ENCODE assay signal across 9 mouse cellular contexts in the genomic region with DNA sequence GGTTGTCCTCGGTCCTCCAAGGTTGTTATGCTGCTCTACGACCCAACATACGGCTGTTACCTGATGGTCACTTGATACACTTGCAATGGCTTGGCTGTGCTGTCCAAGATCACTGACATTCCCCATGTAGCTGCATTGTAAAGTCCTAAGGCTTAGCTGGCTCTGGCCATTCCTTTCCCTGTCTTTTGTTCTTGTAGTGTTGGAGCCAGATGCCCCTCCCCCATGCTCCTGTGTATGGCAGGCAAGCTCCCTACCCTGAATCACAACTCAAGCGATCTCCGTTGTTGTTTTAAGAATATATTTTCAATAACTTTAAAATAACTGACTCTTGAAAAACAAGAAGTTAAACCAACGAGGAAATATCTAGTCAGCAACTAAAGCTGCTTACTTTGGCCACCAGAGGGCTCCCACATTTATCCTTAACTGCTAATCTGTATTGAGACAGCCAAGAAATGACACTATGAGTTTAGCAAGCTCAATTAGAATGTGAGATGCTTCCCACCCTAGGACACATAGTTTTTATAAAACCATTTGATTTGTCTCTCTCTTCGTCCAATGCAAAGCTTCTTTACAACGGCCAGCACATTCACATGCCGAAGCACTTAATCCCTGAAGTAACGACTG.
DNase-seq lines count a peak whose midpoint lies in the region; ATAC-seq and TF ChIP-seq lines count a peak whose summit lies in the region.
"Had no signal": no experiment of that assay in that cellular context is flagged by ENCODE, and none has a peak within 500 bp of the region (broad histone marks: within the 10 kb centered on the region; RNA-seq: fewer than 3 reads in every experiment).

No protein-coding gene starts in this region.

- no peak for DNase-seq in heart, adult 2 months
- peak; percentile 59 to 65 for DNase-seq in right cerebral cortex, postnatal 10 days (ENCODE audit: low spot score in 2 of 2)
- no peak for DNase-seq in right cerebral cortex, adult 2 months (ENCODE audit: low spot score in 2 of 2)
- peak; percentile 28 for DNase-seq in c-Kit-positive CD71-negative TER-119-negative erythroid progenitor cells, embryonic 14.5 days (ENCODE audit: low read depth)
- peak; percentile 7 to 49 for DNase-seq in heart, postnatal 14 days
- peak; percentile 89 for DNase-seq in midbrain, embryonic 11.5 days (ENCODE audit: low spot score, missing footprints)

- TF ChIP-seq EP300 in heart, adult 2 months (IDR thresholded peaks at IDR 0.05; ENCODE audit: insufficient read depth, low read depth, low read length), result no peak

- intact Hi-C loops in heart, adult 2 months (cut with DNase I), result loop anchor here (2.0 to 5.0 kb wide), 3 partner anchors 270 to 396 kb away; no protein-coding TSS in a partner anchor
- intact Hi-C loops in heart, postnatal 14 days (cut with DNase I), result loop anchor here (1.0 to 10.0 kb wide), 4 partner anchors 118 to 397 kb away; no protein-coding TSS in a partner anchor

- H3K27ac ChIP-seq in heart, adult 2 months, result no peak overlapping the region
- H3K27ac ChIP-seq in heart, embryonic 12.5 days (ENCODE audit: poor library complexity, severe bottlenecking), result no peak overlapping the region
- H3K27ac ChIP-seq in midbrain, embryonic 11.5 days (ENCODE audit: low read depth, low read length), result no peak overlapping the region
- H3K27ac ChIP-seq: neural tube, embryonic 12.5 days had no signal

- TF ChIP-seq POLR2A in heart, adult 2 months (IDR thresholded peaks at IDR 0.05; ENCODE audit: insufficient read depth, low read depth, low read length), result no peak

- H3K9ac ChIP-seq in heart, adult 2 months (ENCODE audit: low read depth, low read length), result no peak overlapping the region
- no peak overlapping the region for H3K9ac ChIP-seq in heart, embryonic 12.5 days
- no peak overlapping the region for H3K9ac ChIP-seq in midbrain, embryonic 11.5 days (ENCODE audit: low read length)
- H3K9ac ChIP-seq: neural tube, embryonic 12.5 days had no signal

- H3K4me3 ChIP-seq in heart, adult 2 months, result no peak overlapping the region
- H3K4me3 ChIP-seq in heart, embryonic 12.5 days, result no peak overlapping the region
- no peak overlapping the region for H3K4me3 ChIP-seq in midbrain, embryonic 11.5 days (ENCODE audit: low read depth, low read length)
- H3K4me3 ChIP-seq: neural tube, embryonic 12.5 days had no signal

- no peaks in the 10 kb centered on the region for H3K36me3 ChIP-seq in heart, adult 2 months (ENCODE audit: control insufficient read depth, insufficient read depth, low read length)
- no peaks in the 10 kb centered on the region for H3K36me3 ChIP-seq in heart, embryonic 12.5 days
- no peaks in the 10 kb centered on the region for H3K36me3 ChIP-seq in midbrain, embryonic 11.5 days (ENCODE audit: control insufficient read depth, insufficient read depth, low read length)
- H3K36me3 ChIP-seq: neural tube, embryonic 12.5 days had no signal

- H3K4me1 ChIP-seq in heart, adult 2 months (ENCODE audit: control insufficient read depth, insufficient read depth, low read length), result no peaks in the 10 kb centered on the region
- H3K4me1 ChIP-seq in heart, embryonic 12.5 days (replicated peaks), result no peaks in the 10 kb centered on the region; the same call in 1 of the 2 replicates
- no peaks in the 10 kb centered on the region for H3K4me1 ChIP-seq in midbrain, embryonic 11.5 days (ENCODE audit: control insufficient read depth, insufficient read depth, low read length)
- H3K4me1 ChIP-seq: neural tube, embryonic 12.5 days had no signal

- 64% methylated on average over 10 of the region's 10 CpGs for WGBS in heart, adult 2 months
- 61% methylated on average over 10 of the region's 10 CpGs for WGBS in heart, embryonic 12.5 days
- 39% methylated on average over 10 of the region's 10 CpGs for WGBS in midbrain, embryonic 11.5 days

- H3K79me2 ChIP-seq in heart, adult 2 months (replicated peaks; ENCODE audit: control insufficient read depth, insufficient read depth, low read length), result no peaks in the 10 kb centered on the region

- TF ChIP-seq CTCF in heart, adult 2 months (IDR thresholded peaks at IDR 0.05), result peak; percentile 74

- H3K4me2 ChIP-seq in heart, embryonic 12.5 days, result no peak overlapping the region
- H3K4me2 ChIP-seq in midbrain, embryonic 11.5 days, result no peak overlapping the region
- H3K4me2 ChIP-seq: neural tube, embryonic 12.5 days had no signal

- ATAC-seq in heart, embryonic 12.5 days (ENCODE audit: insufficient number of reproducible peaks, low FRiP score), result no peak
- ATAC-seq in midbrain, embryonic 11.5 days (ENCODE audit: low FRiP score), result peak; percentile 70
- ATAC-seq in monocyte, adult 5-6 weeks (replicated peaks; ENCODE audit: insufficient number of reproducible peaks, low FRiP score, low TSS enrichment, poor library complexity, severe bottlenecking), result no peak

- no peaks in the 10 kb centered on the region for H3K27me3 ChIP-seq in heart, adult 2 months (ENCODE audit: control insufficient read depth, insufficient read depth, low read length)
- no peaks in the 10 kb centered on the region for H3K27me3 ChIP-seq in heart, embryonic 12.5 days (replicated peaks)
- H3K27me3 ChIP-seq in midbrain, embryonic 11.5 days (ENCODE audit: control insufficient read depth, insufficient read depth, low read length), result no peaks in the 10 kb centered on the region
- H3K27me3 ChIP-seq: neural tube, embryonic 12.5 days had no signal

- no peaks in the 10 kb centered on the region for H3K9me3 ChIP-seq in heart, embryonic 12.5 days (replicated peaks)
- no peaks in the 10 kb centered on the region for H3K9me3 ChIP-seq in midbrain, embryonic 11.5 days (ENCODE audit: control insufficient read depth, low read length)
- H3K9me3 ChIP-seq: neural tube, embryonic 12.5 days had no signal

Comparison
In these comparisons a context has a peak if more than half of its experiments do, and no peak if none do; other contexts are left out.
1. DNase-seq: peak in right cerebral cortex, postnatal 10 days (2 of 2), c-Kit-positive CD71-negative TER-119-negative erythroid progenitor cells, embryonic 14.5 days (single experiment), heart, postnatal 14 days (2 of 2) and midbrain, embryonic 11.5 days (single experiment); none in heart, adult 2 months (0 of 2) and right cerebral cortex, adult 2 months (0 of 2).